Mouse (Mus musculus): ENCODE results near the gene Plcb1.

Plcb1 gene

GRCm38 (mm10) chr2:135075375-135075774, 289.5 kb downstream of the Plcb1 start:
- no peak for DNase-seq

- no peak for DNase-seq
These were observed 306.8 kb downstream of the Plcb1 start for GRCm38 (mm10) chr2:135092588-135093162.

GRCm38 (mm10) chr2:135101292-135101691, 315.4 kb downstream of the Plcb1 start:
- DNase-seq, result no peak

- DNase-seq, result no peak
These were observed 316.1 kb downstream of the Plcb1 start for GRCm38 (mm10) chr2:135101943-135102342.

GRCm38 (mm10) chr2:135106649-135107048, 320.8 kb downstream of the Plcb1 start:
- DNase-seq, result no peak

GRCm38 (mm10) chr2:135108607-135109006, 322.7 kb downstream of the Plcb1 start:
- DNase-seq, result no peak

- no peak for DNase-seq
These were observed 328.7 kb downstream of the Plcb1 start for GRCm38 (mm10) chr2:135114501-135115128.

GRCm38 (mm10) chr2:135123057-135123456, 337.2 kb downstream of the Plcb1 start:
- no peak for DNase-seq

- no peak for DNase-seq
These were observed 338.0 kb downstream of the Plcb1 start for GRCm38 (mm10) chr2:135123695-135124343.

GRCm38 (mm10) chr2:135140576-135140975, 354.7 kb downstream of the Plcb1 start:
- DNase-seq, result no peak

GRCm38 (mm10) chr2:135152289-135152688, 366.4 kb downstream of the Plcb1 start:
- no peak for DNase-seq

- no peak for DNase-seq
These were observed 367.4 kb downstream of the Plcb1 start for GRCm38 (mm10) chr2:135153248-135153647.

GRCm38 (mm10) chr2:135156055-135156454, 370.2 kb downstream of the Plcb1 start:
- DNase-seq, result no peak

- DNase-seq, result no peak
These were observed 372.1 kb downstream of the Plcb1 start for GRCm38 (mm10) chr2:135157961-135158360.

- no peak for DNase-seq
These were observed 375.8 kb downstream of the Plcb1 start for GRCm38 (mm10) chr2:135161673-135162072.

- no peak for DNase-seq
These were observed 379.6 kb downstream of the Plcb1 start for GRCm38 (mm10) chr2:135165512-135165911.

- DNase-seq, result no peak
These were observed 389.7 kb downstream of the Plcb1 start for GRCm38 (mm10) chr2:135175544-135175943.

- no peak for DNase-seq
These were observed 401.8 kb downstream of the Plcb1 start for GRCm38 (mm10) chr2:135187659-135188058.

- DNase-seq, result no peak
These were observed 415.0 kb downstream of the Plcb1 start for GRCm38 (mm10) chr2:135200830-135201229.

- DNase-seq, result no peak
These were observed 416.5 kb downstream of the Plcb1 start for GRCm38 (mm10) chr2:135202390-135202789.

GRCm38 (mm10) chr2:135204141-135205120, 418.6 kb downstream of the Plcb1 start:
- DNase-seq, result no peak

GRCm38 (mm10) chr2:135208890-135209289, 423.0 kb downstream of the Plcb1 start:
- DNase-seq, result no peak

All from liver (tissue).